Mouse (Mus musculus) frontal cortex, postnatal 10 days (tissue): ENCODE results near the gene Rc3h2.
A peak's percentile ranks its signal among the peaks of the same experiment; 100 is the strongest.

ENCODE experiments used
- DNase-seq, 2 experiments: peaks; one replicate each; pipeline ENCODE4 v3.0.0; 2022; ENCODE audit warnings: low spot score in 2 of 2, mixed read lengths in 1 of 2

Rc3h2 gene

GRCm38 (mm10) chr2:37422306-37423304 lies at the start of gene Rc3h2:
Gene Rc3h2, minus strand, starts transcription at chr2:37422903.
- DNase-seq = peak; percentile 96

- no peak for DNase-seq
These were observed 43.6 kb upstream of the Rc3h2 start for GRCm38 (mm10) chr2:37466266-37466665.

GRCm38 (mm10) chr2:37460707-37461106 lies 38.0 kb upstream of the Rc3h2 start:
- DNase-seq = no peak

- no peak for DNase-seq
These were observed 29.7 kb upstream of the Rc3h2 start for GRCm38 (mm10) chr2:37452376-37452760.

- DNase-seq = peak; percentile 86 to 91
These were observed 29.1 kb upstream of the Rc3h2 start for GRCm38 (mm10) chr2:37451667-37452375.

GRCm38 (mm10) chr2:37442611-37443591 lies 20.2 kb upstream of the Rc3h2 start, which contains the start of the genes Zbtb26, Zbtb6 and Rabgap1:
Gene Zbtb26, minus strand, starts transcription at chr2:37443135.
Gene Zbtb6, minus strand, starts transcription at chr2:37443171.
Gene Rabgap1, plus strand, starts transcription at chr2:37443279.
- DNase-seq = peak; percentile 93 to 94

GRCm38 (mm10) chr2:37431609-37432008 lies 8.9 kb upstream of the Rc3h2 start:
- no peak for DNase-seq

- peak; percentile 75 to 82 for DNase-seq
These were observed 8.1 kb upstream of the Rc3h2 start for GRCm38 (mm10) chr2:37430593-37431464.

GRCm38 (mm10) chr2:37423671-37424070 lies 968 bp upstream of the Rc3h2 start:
- no peak for DNase-seq

GRCm38 (mm10) chr2:37421903-37422302 lies 800 bp downstream of the Rc3h2 start:
- no peak for DNase-seq

- DNase-seq = no peak
These were observed 27.2 kb downstream of the Rc3h2 start for GRCm38 (mm10) chr2:37395539-37395938.

GRCm38 (mm10) chr2:37382921-37383320 lies 39.8 kb downstream of the Rc3h2 start:
- DNase-seq = no peak

- DNase-seq = peak in 1 of 2 experiments; percentile 28
These were observed 42.5 kb downstream of the Rc3h2 start for GRCm38 (mm10) chr2:37380189-37380588.

GRCm38 (mm10) chr2:37376018-37376417 lies 46.7 kb downstream of the Rc3h2 start:
- no peak for DNase-seq

- DNase-seq = no peak
These were observed 52.1 kb downstream of the Rc3h2 start for GRCm38 (mm10) chr2:37370651-37371050.

GRCm38 (mm10) chr2:37359908-37360307 lies 62.8 kb downstream of the Rc3h2 start:
- no peak for DNase-seq

- peak; percentile 85 to 87 for DNase-seq
These were observed 63.8 kb downstream of the Rc3h2 start, which contains the start of gene Pdcl for GRCm38 (mm10) chr2:37358633-37359540. Gene Pdcl, minus strand, starts transcription at chr2:37359332.

GRCm38 (mm10) chr2:37355571-37355970 lies 67.1 kb downstream of the Rc3h2 start:
- no peak for DNase-seq

- DNase-seq = no peak
These were observed 71.0 kb downstream of the Rc3h2 start for GRCm38 (mm10) chr2:37351671-37352070.
